Mouse (Mus musculus) spleen, embryonic (tissue): ENCODE data around the gene Lysmd4.
"Not testable (repeated sequence)": the region's sequence is repeated elsewhere in the genome, so short reads cannot be mapped to it uniquely, and the experiment has no call there.

ENCODE experiments used
- CTCF ChIA-PET: fragments of 350-600 bp; sonication (Branson Sonifier 250); formaldehyde crosslinking; loops from one replicate; lab custom pipeline; 2022; lab: Charles Lee

Gene Lysmd4

GRCm38 (mm10) chr7:67230221-67230620, 7.9 kb downstream of the Lysmd4 start:
- CTCF ChIA-PET: no interaction called here

DNA sequence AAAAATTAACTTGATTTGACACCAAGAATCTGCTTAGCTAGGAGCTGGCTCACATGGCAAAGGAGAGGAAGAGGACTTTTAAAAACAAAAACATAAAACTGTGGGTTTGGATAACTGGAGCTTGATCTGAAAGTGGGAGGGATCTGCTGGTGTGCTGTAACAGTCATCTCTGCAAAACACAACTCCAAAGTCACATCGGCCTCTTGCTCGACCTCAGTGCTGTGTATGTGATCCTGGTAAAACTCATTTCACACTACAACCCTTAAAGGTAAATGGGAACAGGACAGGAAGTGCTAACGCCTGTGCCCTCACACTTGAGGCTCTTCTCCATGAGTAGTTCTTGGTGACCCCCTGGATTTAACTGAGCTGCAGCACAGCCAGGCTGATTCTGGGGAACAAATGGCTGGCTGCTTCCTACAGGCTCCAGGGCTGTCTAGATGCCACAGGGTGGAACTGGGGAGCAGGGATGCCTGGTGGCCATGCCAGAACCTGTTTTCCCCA, 8.3 kb downstream of the Lysmd4 start:
- CTCF ChIA-PET: no interaction called here

DNA sequence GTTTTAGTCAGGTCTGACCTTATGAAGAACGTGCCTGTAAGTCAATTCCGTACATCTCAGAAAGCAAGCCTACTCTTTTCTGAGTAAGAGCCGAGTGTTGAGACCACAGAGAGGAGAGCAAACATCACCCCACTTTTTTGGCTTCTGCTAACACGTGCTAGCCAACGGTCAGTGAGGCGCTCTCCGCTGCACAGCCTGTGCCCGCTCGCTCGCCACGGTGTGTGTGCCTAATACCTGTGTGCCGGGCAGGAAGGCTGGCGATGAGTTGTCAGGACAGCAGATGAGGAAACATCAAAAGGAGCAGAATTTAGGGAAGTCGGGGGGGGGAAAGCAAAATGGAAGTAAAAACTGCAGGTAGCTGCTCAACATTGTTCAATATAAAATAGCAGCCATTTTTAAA, 10.2 kb downstream of the Lysmd4 start:
- CTCF ChIA-PET: no interaction called here

DNA sequence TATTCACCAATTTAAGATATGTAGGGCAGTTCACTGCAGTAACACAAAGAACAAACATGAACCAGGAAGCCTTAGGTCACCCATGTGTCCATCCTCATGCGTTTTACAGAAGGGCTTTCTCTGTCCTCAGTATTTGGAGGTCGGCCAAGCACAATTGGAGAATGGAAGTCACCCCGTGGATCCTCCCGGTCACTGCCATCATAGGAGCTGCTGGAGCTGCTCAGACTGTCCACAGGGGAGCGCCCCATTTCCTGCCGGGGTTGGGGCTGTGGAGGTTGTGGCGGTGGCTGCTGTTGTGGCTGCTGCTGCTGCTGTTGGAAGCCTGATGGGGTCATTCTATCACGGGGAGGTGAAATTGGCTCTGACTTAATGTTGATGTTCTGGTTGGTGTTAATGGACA, 12.5 kb downstream of the Lysmd4 start:
- CTCF ChIA-PET: no interaction called here

DNA sequence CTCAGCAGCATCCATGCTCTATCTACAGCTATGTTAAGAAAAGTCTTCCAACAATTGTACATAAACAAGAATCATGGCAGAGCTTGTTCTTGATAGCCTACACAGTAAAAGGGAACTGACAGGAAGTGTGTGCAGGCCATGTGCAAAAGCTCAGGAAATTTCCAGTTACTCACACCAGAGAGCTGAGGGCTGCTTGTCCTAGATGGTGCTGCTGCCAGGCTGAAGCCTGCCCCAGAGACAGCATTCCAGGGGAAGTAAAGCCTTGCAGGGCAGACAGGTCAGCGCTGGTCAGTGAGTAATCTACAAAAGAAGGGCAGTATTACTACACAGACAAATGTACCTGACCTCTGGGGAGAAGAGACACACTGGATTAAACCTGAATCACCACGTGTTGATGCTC, 14.0 kb downstream of the Lysmd4 start:
- CTCF ChIA-PET: no interaction called here

DNA sequence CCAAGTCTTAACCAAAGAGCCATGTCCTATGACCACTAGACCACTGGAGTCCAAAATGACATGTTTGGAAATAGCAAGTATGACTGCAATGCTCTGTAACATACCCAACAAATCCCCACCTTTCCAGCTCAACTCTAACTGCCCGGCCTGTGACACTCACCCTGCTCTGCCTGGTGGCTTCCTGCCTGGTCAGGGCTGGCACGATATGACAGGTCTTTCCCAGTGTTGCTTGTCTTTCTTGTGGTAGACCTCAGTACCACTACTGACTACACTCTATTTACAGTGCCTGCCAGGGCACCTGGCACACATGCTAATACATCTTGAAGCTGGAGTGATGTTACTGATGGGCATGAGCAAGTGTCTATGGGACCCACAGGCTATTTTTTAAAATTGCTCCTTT, 15.4 kb downstream of the Lysmd4 start:
- CTCF ChIA-PET: no interaction called here

- CTCF ChIA-PET: no interaction called here
These were observed 19.6 kb downstream of the Lysmd4 start for GRCm38 (mm10) chr7:67241969-67242368.

DNA sequence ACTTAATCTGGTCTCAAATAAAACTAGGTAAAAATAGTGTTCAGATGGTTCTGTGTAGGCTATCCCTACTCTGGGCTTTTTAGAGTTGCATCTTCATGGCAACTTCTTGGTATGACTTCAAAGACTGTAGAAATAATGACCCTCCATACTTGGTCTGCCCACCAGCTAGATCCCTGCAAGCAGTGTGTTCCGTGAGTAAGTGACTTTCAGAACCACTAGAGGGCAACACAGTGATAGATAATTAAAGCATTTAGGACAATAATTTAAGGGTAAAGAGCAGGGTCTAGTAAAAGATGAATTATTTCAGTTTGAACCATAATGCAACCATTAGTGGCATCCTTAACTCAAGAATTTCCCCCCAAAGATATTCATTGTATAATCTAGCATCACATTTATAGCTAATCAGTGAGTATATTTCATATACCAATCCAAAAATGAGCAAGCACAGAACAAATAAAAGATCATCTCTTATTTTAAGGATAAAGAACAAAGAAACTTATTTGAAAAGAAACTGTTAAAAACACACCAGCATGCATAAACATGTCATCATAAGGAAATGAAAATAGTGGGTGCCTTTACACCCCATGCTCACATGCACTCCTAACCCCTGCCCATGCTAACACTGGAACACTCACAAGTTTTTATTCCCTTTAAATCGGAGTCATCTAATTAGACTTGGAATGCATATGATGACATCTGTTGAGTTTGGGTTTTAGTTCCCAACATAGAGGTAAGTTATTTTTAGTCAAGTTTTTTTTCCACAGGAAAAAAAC, 21.0 kb downstream of the Lysmd4 start:
- CTCF ChIA-PET: no interaction called here

- CTCF ChIA-PET: no interaction called here
These were observed 21.5 kb downstream of the Lysmd4 start for GRCm38 (mm10) chr7:67243894-67244282.

- CTCF ChIA-PET: interaction anchor here (0.7 kb wide), 1 partner anchor 11 kb away, joined by 4 read pairs; no protein-coding TSS in a partner anchor
These were observed 22.9 kb downstream of the Lysmd4 start for GRCm38 (mm10) chr7:67245255-67245654.

DNA sequence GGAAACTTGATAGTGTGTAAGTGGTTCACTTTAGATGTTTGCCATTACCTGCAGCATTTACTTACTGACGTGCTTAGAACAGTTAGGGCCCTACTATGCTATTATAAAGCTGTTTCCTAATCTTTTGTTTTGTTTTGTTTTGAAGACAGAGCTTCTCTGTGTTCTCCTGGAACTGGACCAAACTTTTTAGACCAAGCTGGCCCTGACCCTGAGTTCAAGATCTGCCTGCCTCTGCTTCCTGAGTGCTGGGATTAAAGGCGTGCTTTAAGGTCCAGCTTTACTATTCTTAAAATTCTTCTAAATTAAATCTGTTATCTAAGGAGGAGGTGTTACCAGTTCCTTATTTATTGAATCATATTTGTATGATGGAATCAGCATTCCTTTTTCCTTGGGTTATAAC, 23.7 kb downstream of the Lysmd4 start:
- CTCF ChIA-PET: interaction anchor here (0.7 kb wide), 1 partner anchor 10 kb away, joined by 4 read pairs; no protein-coding TSS in a partner anchor

GRCm38 (mm10) chr7:67259828-67260563, 37.7 kb downstream of the Lysmd4 start:
- CTCF ChIA-PET: no interaction called here

- CTCF ChIA-PET: not testable (repeated sequence)
These were observed 48.1 kb downstream of the Lysmd4 start for GRCm38 (mm10) chr7:67270447-67270846.

- CTCF ChIA-PET: no interaction called here
These were observed 61.2 kb downstream of the Lysmd4 start for GRCm38 (mm10) chr7:67283581-67283980.

DNA sequence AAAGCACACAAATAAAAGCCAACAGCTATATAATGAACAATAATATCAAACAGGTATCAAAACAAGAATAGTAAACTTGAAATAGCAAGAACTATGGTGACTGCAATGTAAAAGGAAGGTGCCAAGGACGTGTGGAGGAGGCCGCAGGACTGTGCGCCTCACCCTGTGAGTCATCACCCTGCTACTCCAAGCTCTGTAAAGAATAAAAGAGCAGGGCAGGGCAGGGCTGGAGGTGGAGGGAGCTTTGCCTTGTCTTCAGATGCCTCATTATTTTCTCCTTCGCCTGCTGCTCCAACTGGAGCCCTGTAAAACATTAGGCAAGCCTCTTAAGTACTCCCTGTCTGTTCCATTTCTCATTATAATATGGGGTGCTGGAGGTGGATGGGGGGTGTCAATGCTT, 65.1 kb downstream of the Lysmd4 start:
- CTCF ChIA-PET: no interaction called here

- CTCF ChIA-PET: no interaction called here
These were observed 69.0 kb downstream of the Lysmd4 start for GRCm38 (mm10) chr7:67291356-67291755.

DNA sequence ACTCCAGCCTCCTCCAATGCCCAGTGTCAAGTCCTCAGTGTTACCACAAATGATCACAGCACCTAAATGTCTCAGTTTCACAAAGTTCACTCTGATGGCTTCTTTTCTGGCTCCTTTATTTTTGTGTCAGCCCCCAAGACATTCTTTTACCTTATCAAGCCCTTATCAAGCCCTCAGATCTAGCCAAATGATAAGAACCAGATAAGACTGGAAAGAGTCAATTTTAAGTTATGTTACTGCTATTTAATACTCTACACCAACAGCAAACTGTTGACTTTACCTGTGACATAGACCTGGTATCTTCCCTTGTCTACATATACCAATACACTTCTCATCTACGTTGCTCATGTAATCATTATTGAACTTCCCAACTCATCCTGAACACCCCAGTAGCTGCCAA, 74.1 kb downstream of the Lysmd4 start:
- CTCF ChIA-PET: no interaction called here

GRCm38 (mm10) chr7:67304937-67305336, 82.6 kb downstream of the Lysmd4 start:
- CTCF ChIA-PET: no interaction called here

GRCm38 (mm10) chr7:67307078-67307477, 84.7 kb downstream of the Lysmd4 start:
- CTCF ChIA-PET: interaction anchor here (0.6 to 0.7 kb wide), 2 partner anchors 10 to 66 kb away, joined by 3 to 4 read pairs; no protein-coding TSS in a partner anchor

GRCm38 (mm10) chr7:67308102-67308501, 85.8 kb downstream of the Lysmd4 start:
- CTCF ChIA-PET: no interaction called here

GRCm38 (mm10) chr7:67310151-67310550, 87.8 kb downstream of the Lysmd4 start:
- CTCF ChIA-PET: no interaction called here

DNA sequence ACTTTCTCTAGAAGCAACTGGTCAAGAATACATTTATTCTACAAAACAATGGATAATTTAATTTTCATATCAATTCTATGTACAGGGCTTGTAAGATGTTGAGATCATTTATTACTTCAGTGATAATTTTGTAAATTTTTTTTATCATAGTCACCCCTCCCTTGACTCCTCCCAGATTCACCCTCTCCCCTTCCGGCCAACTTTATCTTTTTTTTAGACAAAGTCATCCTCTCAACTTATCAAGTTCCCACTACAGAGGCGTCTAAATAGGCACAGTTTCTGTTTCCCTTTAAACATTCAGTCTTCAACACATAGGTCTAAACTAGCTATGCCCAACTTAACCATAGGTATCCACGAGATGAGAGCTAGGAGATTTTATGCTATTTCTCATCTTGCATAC, 90.9 kb downstream of the Lysmd4 start:
- CTCF ChIA-PET: no interaction called here

GRCm38 (mm10) chr7:67318697-67319096, 96.4 kb downstream of the Lysmd4 start:
- CTCF ChIA-PET: no interaction called here
